Mouse (Mus musculus): ENCODE data around the gene Shisa4.
"Not testable (repeated sequence)": the region's sequence is repeated elsewhere in the genome, so short reads cannot be mapped to it uniquely, and the experiment has no call there.

The Shisa4 gene

GRCm38 (mm10) chr1:135374868-135375581 is at the start of gene Shisa4:
Gene Shisa4, minus strand, starts transcription at chr1:135375237.
- in situ Hi-C loops (cut with MboI; ENCODE audit: low sequenced_read_pairs), result loop anchor here (5.0 kb wide), 1 partner anchor 203 kb away; no protein-coding TSS in a partner anchor

DNA sequence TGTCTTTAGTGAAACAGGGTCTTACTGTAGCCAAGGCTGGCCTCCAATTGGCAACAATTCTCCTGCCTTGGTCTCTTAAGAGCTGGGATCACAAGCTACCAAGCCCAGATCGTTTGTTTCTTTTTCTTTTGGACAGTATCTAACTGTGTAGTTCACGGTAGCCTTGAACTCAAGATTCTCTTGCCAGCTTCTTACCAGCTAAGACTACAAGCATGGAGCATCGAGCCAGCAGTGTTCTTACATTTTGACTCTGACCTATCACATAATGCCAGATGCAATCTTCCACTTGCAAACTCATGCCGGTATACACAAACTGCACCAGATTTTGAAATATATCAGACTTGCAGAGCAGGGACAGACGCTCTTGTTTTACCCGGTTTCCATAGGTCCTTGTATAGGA is 47.7 kb upstream of the Shisa4 start:
- in situ Hi-C loops (cut with MboI; ENCODE audit: low sequenced_read_pairs), result no loop called here

- in situ Hi-C loops (cut with MboI; ENCODE audit: low sequenced_read_pairs), result no loop called here
Observed at GRCm38 (mm10) chr1:135413996-135414395, 39.0 kb upstream of the Shisa4 start.

GRCm38 (mm10) chr1:135412130-135412529 is 37.1 kb upstream of the Shisa4 start:
- in situ Hi-C loops (cut with MboI; ENCODE audit: low sequenced_read_pairs), result no loop called here

DNA sequence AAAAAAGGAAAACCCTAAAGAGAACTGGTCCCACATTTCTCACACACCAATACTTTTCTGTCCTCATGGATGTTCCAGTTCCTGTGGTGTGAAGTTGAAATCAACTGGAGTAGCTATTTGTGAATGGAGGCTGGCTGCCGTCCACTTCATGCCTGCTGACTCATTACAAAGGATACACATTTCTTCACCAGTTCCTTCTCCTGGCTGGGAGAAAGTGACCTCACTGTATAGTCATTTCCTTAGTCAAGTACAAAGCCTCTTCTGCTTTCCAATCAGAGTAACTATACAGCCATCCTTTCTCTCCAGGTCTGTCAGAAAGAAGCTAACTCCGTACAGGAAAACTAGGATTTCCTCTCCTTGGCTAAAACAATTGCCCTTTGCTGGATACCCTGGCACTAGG is 35.9 kb upstream of the Shisa4 start:
- in situ Hi-C loops (cut with MboI; ENCODE audit: low sequenced_read_pairs), result no loop called here

DNA sequence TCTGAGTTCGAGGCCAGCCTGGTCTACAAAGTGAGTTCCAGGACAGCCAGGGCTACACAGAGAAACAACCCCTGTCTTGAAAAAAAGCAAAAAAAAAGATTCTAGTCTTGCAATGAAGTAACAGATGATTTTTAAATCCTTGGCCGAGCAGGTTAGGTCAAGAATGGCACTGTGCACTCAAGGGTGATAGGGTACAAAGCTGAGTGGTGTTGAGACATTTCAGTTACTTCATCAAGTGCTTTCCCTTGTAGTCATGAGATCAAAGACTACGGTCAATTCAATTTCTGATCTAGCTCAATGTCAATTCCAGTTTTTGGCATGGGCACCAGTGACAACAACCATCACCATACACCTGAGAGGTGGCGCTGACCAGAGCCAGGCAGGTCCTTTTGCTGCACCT is 33.9 kb upstream of the Shisa4 start:
- in situ Hi-C loops (cut with MboI; ENCODE audit: low sequenced_read_pairs), result no loop called here

DNA sequence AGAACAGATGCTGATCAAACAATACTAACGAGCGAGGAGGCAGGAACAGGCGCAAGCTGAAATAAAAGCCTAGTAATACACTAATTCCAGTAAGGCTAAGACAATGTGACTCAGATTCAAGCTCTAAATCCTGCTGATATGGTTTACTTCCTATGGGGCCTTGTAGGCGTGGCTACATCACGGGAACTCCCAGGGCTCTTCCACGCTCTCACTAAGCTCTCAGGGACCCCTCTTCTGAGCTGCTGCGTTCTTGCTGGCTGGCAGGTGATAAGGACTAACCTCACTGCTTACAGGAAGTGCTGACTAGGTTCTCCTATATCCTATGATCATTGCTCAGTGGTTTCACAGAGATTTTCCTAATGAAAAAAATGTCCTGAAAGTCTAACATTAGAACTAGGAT is 30.3 kb upstream of the Shisa4 start:
- in situ Hi-C loops (cut with MboI; ENCODE audit: low sequenced_read_pairs), result no loop called here

GRCm38 (mm10) chr1:135401452-135402110 is 26.5 kb upstream of the Shisa4 start:
- in situ Hi-C loops (cut with MboI; ENCODE audit: low sequenced_read_pairs), result no loop called here

GRCm38 (mm10) chr1:135399466-135399865 is 24.4 kb upstream of the Shisa4 start:
- in situ Hi-C loops (cut with MboI; ENCODE audit: low sequenced_read_pairs), result no loop called here

GRCm38 (mm10) chr1:135385161-135385560 is 10.1 kb upstream of the Shisa4 start:
- in situ Hi-C loops (cut with MboI; ENCODE audit: low sequenced_read_pairs), result no loop called here

DNA sequence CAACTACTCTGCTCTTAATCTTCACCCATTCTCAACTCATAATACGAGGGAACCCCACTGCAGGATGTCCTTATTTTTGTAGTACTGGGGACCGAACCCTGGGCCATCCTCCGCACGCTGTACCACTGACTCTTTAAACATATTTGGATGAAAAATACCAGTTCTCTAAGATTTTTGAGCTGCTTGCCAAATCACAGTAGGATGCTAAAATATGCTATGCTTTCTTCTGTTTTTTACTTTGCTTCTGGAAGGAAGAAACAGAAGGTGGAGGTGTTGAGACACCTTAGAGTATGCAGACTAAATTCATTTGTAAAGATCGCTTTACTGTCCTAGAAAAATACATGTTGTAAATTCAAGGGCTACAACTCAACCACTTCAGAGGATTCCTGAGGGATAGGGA is 9.1 kb upstream of the Shisa4 start:
- in situ Hi-C loops (cut with MboI; ENCODE audit: low sequenced_read_pairs), result no loop called here

DNA sequence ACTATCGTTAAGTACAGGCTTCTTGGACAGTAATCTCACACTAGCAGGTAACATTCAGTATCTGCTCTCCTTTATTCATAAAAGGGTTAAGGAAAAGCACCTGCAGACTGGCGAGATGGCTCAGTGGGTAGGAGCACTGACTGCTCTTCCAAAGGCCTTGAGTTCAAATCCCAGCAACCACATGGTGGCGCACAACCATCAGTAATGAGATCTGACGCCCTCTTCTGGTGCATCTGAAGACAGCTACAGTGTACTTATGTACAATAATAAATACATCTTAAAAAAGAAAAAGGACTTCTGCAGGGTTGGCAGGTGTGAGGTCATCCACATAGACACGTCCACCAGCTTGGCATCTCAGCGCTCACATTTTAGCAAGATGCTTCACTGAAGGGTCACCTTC is 6.5 kb upstream of the Shisa4 start:
- in situ Hi-C loops (cut with MboI; ENCODE audit: low sequenced_read_pairs), result not testable (repeated sequence)

DNA sequence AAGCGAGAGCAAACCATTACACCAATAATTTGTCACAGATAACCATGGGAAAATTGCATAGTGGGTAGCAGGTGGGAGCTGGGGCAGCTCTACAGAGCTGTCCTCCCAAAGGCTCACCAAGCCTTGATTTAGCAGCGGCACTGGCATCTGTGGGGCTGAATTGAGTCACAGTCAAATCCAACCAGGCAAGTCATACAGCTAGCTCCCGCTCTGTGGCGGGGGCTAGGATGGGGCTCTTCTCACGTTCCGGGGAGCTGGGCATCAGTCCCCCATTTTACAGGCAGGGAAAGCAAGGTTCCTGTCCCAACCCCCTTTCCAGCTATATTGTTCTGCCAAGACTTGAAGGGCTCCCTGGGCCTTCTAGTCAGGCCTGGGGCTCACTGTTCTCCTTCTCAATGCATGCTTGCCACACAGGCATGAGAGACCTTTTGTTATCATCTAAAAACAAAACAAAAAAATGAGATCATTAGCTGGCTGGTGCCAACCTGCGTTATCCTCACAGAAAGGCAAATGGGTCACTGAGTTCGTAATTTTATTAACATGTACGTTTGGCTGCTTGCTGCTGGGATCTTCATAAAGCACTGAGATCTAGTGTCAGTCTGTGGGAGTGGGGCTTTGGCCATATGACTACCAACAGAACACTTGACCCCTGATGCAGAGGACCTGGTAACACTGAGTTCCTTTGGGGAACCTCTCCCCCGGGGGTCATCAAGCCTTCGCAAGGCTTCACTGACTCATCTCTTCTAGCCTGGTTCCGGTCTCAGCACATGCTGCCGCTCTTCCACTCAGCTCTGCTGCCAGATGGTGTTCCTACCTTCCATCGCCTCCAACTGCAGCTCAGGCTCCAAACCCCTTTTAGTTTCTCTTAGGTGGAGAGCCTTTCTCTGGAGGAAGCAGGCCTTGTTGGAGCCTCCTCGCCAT is 5.3 kb upstream of the Shisa4 start:
- in situ Hi-C loops (cut with MboI; ENCODE audit: low sequenced_read_pairs), result no loop called here

GRCm38 (mm10) chr1:135379048-135379447 is 4.0 kb upstream of the Shisa4 start:
- in situ Hi-C loops (cut with MboI; ENCODE audit: low sequenced_read_pairs), result loop anchor here (5.0 kb wide), 1 partner anchor 207 kb away; no protein-coding TSS in a partner anchor

DNA sequence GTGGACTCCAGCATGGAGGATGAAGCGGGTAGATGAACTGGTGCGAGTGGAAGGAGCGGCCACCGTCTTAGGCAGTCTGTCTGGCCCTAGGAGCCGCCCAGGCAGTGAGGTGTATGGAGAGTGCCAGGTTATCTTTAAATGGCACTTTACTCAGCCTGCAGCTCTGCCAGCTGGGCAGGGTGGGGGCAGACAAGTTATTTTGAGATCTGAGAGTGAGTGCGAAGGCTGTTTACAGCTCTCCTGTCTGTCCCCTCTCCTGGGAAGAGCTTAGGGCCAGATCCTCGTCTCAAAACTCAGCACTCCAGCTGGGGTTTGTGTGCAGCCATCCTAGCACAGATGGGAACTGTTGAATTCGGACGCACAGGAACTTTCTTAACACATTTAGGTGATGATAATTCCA is 3.5 kb upstream of the Shisa4 start:
- in situ Hi-C loops (cut with MboI; ENCODE audit: low sequenced_read_pairs), result loop anchor here (5.0 kb wide), 1 partner anchor 206 kb away; no protein-coding TSS in a partner anchor

GRCm38 (mm10) chr1:135374175-135374867 is 716 bp downstream of the Shisa4 start:
- in situ Hi-C loops (cut with MboI; ENCODE audit: low sequenced_read_pairs), result no loop called here

DNA sequence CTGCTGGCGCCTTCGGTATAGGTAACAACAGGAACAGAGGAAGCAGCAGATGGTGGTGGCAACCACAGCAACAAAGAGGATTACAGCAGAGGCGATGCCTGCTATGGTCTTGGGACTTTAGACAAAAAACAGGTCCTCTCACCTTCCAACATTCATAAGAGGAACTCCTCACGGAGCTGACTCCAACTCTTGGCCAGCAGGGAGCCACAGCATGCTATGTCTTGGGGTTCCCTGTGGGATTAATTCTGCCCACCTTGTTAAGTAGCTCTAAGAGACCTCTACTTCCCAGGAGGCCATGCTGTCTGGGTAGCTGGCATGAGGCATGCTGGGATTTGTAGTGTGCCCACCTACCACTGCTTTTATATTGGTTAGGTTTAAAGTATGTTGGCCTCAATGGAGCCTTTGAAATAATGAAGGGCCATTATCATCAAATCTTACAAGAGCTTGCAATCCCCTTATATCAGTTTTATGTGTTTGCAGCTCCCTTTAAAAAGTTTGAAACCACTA is 1.8 kb downstream of the Shisa4 start:
- in situ Hi-C loops (cut with MboI; ENCODE audit: low sequenced_read_pairs), result no loop called here

DNA sequence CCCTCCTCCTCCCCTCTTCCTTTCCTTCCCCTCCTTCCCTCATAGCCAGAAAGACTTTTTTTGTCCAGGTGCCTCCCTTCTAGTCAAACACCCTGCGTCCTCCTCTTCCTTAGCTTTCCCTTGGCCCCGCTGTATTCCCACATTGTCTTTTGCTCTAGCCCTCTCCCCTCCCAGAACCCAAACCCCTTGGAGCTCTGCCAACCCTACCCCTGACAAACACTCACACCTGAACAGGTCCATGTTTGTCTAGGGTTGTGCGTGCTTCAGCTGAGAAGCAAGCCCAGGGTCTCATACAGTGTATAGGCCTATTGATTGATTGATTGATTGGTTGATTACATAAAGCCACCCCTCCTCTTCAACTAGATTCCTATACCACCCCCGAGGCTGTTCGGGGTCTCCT is 5.6 kb downstream of the Shisa4 start:
- in situ Hi-C loops (cut with MboI; ENCODE audit: low sequenced_read_pairs), result no loop called here

DNA sequence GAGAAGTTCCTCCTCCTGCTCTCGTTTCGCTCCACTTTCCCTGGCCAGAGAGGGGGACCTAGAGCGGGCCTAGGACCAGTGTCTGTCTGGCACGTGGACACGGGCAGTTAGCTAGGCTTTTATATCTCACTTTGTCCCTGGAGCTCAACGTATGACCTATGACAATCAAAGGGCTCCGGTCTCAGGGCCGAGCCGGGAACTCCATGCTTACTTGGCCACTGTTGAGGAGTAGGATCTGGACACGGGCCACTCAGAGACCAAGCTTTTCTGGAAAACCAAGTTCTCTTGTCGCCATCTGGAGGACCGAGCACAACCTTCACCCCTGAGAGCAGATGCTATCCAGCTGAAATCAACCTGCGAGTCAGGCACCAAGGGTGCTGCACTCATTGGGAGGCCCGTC is 6.1 kb downstream of the Shisa4 start:
- in situ Hi-C loops (cut with MboI; ENCODE audit: low sequenced_read_pairs), result no loop called here

DNA sequence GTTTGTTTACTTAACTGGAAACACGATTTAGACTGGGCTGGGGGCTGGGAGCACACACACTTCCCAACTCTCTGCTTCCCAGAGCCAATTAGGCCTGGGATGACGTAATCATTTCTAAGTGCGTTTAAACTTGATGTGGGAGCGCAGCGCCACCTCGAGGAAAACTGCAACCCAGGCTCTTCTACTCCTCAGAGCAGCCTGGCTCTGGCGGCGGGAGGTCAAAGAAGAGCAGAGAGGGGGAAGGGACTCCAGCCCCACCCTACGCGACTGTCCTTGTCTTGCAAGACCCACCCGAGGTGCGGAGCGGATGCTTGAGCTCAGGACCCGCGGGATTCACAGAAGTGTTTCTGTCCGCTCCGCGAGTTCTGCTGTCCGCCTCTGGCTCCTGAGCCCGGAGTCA is 6.8 kb downstream of the Shisa4 start:
- in situ Hi-C loops (cut with MboI; ENCODE audit: low sequenced_read_pairs), result no loop called here

GRCm38 (mm10) chr1:135367595-135367994 is 7.4 kb downstream of the Shisa4 start:
- in situ Hi-C loops (cut with MboI; ENCODE audit: low sequenced_read_pairs), result no loop called here
